Mouse (Mus musculus) liver, embryonic 14 days (tissue): ENCODE results near the gene Epsti1. TPM values are rescaled to one million over a fixed set of nuclear protein-coding genes. Genes with fewer than 3 reads are reported as not detected.

Experiments used
- polyA plus RNA-seq: library from polyadenylated mRNA; depleted of rRNA; stranded (reverse); fragments of >200 nt; gene quantifications from 2 replicates; pipeline ENCODE4 v1.2.3, GENCODE M21; 2012; rRNA removed

Gene Epsti1
- polyA plus RNA-seq, result 1.3 and 1.8 TPM in 2 replicates

DNA sequence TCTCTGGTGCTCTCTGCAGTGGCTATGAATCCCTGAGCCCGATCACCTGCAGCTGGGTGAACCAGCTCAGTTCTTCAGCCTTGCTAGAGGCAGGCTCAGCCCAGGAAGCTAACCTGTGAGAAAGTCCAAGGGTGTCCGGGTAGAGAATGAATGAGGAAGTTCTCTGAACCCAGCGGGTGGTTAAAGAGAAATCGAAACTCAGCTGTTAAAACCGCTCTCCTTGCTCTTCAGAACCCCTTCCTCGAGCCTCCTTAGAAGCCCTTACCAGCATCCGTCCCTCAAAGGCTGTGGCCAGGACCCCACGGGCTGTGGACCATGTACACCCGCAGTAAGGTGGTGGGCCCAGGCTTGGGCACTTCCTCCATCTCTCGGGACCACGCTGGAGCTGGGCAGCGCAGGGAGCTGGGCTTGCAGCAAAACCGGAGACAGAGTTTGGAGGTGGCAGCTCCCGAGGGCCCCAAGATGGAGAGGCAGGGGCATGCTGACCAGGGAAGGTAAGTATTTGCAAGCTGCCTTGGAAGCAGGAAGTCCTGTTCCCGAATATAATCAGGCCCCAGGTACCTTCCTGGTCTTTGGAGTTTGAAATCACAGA lies at the start of gene Epsti1:
Gene Epsti1, plus strand, starts transcription at position 69 of the 592 bp plus-strand sequence.

DNA sequence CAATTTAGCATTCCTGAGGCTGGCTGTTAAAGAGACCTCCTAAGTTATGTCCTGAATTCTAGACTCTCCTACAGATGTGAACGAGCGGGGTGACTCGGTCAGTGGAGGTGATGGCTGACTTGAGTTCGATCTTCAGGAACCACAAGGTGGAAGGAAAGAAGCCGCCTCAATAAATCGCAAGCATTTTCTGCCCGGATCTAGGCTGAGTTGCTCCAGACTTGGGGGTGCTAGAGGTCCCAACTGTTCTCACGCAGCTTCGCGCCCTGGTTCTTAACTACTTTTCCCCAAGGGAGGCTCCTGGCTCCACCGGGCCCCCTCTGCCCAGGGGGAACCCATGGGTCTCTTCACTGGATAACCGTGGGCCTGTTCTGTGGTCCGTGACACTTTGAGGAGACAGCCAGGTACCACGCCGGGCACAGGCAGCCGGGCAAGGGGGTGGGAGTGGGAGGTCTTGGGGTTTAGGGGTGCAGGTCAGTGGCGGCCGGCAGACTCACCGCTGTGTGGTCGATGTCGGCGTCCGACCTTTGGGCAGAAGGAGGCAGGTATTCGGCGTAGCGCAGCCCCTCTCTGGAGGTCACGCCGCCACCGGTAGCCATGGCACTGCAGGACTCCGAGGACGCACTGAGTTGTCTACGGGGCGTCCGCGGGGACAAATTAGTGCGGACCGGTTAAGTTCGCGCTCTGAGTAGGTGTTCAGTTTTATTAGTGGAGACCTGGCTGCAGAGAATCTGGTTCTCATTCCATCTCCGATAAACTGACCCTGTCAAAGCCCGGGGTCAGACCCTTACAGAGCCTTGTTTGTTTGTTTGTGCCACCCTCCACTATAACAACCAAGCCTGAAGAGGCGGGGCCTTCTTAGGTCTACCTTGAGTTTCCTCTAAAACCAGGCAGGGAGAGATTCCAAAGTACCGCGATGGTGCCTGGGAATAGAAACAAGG lies 29.5 kb upstream of the Epsti1 start, which contains the start of gene Dnajc15:
Gene Dnajc15, minus strand, starts transcription at position 822 of the 938 bp plus-strand sequence.

Other genes starting within 250 kb of the Epsti1 start
- 8.2 and 8.3 TPM in 2 replicates for gene Dnajc15, start 29.1 kb upstream of the Epsti1 start, polyA plus RNA-seq
- not detected in 2 replicates for gene Fam216b, start 184.8 kb downstream of the Epsti1 start, polyA plus RNA-seq